Mouse (Mus musculus) Patski (cell line): ENCODE data around the gene Apoc3. TPM values are rescaled to one million over a fixed set of nuclear protein-coding genes. Genes with fewer than 3 reads are reported as not detected.

Experiments used
- ATAC-seq: fragments of 100-300 bp; one replicate; pipeline ENCODE4 v1.8.0; 2021
- CTCF ChIA-PET: fragments of 350-600 bp; sonication (Branson Sonifier 250); formaldehyde crosslinking; loops from one replicate; lab custom pipeline; 2022; ENCODE audit warnings: inconsistent platforms; lab: Charles Lee
- POLR2A ChIA-PET: fragments of 350-600 bp; sonication (Branson Sonifier 250); formaldehyde crosslinking; loops from one replicate; lab custom pipeline; 2022; ENCODE audit warnings: antibody characterized with exemption, inconsistent platforms; lab: Charles Lee
- DNase-seq: peaks from one replicate; pipeline ENCODE4 v3.0.0-alpha.2; 2011; ENCODE audit warnings: low read depth, low spot score
- H3K27me3 ChIP-seq: fragments of 371-371 bp; one replicate; pipeline ENCODE4 v1.5.1; 2021
- CTCF ChIP-seq: fragments of 100-300 bp; IDR thresholded peaks from one replicate; pipeline ENCODE4 v1.5.1; 2021
- in situ Hi-C: fragments of 300-500 bp; cut with MboI; formaldehyde crosslinking; loops from 3 replicates; pipeline ENCODE4 v1.11.1; 2018; ENCODE audit warnings: low pct_unique_long_range_greater_than_20kb, mixed read lengths
- polyA plus RNA-seq: library from polyadenylated mRNA; unstranded; gene quantifications from one replicate; pipeline ENCODE4 v1.2.3, GENCODE M21; 2021

Gene Apoc3
- polyA plus RNA-seq, 1 experiment from 2014 or later: not detected

DNA sequence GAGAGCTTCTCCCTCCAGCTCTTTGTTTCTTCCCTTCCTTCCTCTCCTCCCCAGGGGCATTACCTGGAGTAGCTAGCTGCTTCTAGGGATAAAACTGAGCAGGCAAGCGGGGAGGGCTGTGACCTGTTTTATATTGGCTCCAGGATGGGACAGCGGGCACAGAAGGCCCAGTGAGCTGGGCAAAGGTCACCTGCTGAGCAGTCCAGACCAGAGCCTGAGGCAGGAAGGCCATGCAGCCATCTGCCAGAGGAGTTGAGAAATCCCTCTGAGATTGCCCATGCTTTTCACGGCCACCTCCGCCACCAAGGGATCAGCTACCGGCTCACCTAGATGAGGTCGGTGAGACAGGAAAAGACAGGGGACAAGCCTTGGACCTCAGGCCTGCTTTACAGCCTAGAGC lies 240 bp downstream of the Apoc3 start:
- no peak for TF ChIP-seq CTCF
- ATAC-seq (no peak), DNase-seq (no peak)
- ChIA-PET POLR2A (no interaction called here), CTCF (interaction anchor here (0.7 kb wide), 1 partner anchor 314 kb away, joined by 3 read pairs; no protein-coding TSS in a partner anchor)
- peaks cover 14% of the 10 kb centered on the region for H3K27me3 ChIP-seq
- in situ Hi-C loops: no loop called here

GRCm38 (mm10) chr9:46230450-46230975 lies 4.9 kb downstream of the Apoc3 start:
- ChIA-PET CTCF (interaction anchor here (1.0 to 2.3 kb wide), 9 partner anchors 9 to 266 kb away, joined by 3 to 19 read pairs (median 5); no protein-coding TSS in a partner anchor), POLR2A (interaction anchor here (2.3 kb wide), 1 partner anchor 15 kb away, joined by 12 read pairs; no protein-coding TSS in a partner anchor)
- TF ChIP-seq CTCF: no peak
- in situ Hi-C loops: no loop called here
- no peak for ATAC-seq
- DNase-seq: no peak
- peaks cover 4% of the 10 kb centered on the region for H3K27me3 ChIP-seq

DNA sequence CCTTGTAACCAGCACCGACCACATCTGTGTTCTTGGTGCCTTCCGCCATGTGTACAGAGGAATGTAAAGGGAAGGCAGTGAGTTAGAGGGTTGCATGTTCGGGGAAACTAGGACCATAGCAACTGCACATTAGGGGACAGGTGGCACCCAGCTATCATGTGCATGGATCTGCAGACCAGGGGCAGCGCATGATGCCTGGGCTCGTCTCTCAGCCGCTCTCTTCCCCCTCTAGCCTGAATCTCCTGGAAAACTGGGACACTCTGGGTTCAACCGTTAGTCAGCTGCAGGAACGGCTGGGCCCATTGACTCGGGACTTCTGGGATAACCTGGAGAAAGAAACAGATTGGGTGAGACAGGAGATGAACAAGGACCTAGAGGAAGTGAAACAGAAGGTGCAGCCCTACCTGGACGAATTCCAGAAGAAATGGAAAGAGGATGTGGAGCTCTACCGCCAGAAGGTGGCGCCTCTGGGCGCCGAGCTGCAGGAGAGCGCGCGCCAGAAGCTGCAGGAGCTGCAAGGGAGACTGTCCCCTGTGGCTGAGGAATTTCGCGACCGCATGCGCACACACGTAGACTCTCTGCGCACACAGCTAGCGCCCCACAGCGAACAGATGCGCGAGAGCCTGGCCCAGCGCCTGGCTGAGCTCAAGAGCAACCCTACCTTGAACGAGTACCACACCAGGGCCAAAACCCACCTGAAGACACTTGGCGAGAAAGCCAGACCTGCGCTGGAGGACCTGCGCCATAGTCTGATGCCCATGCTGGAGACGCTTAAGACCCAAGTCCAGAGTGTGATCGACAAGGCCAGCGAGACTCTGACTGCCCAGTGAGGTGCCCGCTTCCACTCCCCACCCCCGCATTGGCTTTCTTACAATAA lies 5.6 kb downstream of the Apoc3 start:
- POLR2A ChIA-PET: interaction anchor here (2.3 kb wide), 1 partner anchor 14 kb away, joined by 12 read pairs; no protein-coding TSS in a partner anchor
- CTCF ChIA-PET: interaction anchor here (0.9 to 2.3 kb wide), 11 partner anchors 9 to 265 kb away, joined by 3 to 19 read pairs (median 4); no protein-coding TSS in a partner anchor
- ATAC-seq (peak; percentile 82), DNase-seq (peak; percentile 25)
- peak; percentile 99 for TF ChIP-seq CTCF
- H3K27me3 ChIP-seq: peaks cover 4% of the 10 kb centered on the region
- in situ Hi-C loops: no loop called here

DNA sequence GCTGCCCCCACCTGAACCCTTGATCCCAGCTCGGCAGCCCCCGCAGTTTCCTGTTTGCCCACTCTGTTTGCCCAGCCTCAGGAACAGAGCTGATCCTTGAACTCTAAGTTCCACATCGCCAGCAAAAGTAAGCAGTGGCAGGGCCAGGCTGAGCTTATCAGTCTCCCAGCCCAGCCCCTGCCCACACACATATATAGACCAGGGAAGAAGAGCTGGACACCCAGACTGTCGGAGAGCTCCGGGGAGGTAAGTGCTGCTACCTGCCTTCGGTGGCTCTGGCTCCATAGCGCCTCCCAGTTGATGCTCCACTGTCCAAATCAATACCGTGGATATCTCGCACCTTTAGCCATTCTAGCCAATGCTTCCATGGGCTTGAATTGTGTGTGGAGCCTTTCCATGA lies 6.9 kb downstream of the Apoc3 start, which contains the start of gene Apoa1:
Gene Apoa1, plus strand, starts transcription at position 90 of the 400 bp plus-strand sequence.
- ChIA-PET POLR2A (interaction anchor here (2.3 kb wide), 1 partner anchor 13 kb away, joined by 12 read pairs; no protein-coding TSS in a partner anchor), CTCF (interaction anchor here (1.3 to 2.3 kb wide), 3 partner anchors 11 to 24 kb away, joined by 3 to 19 read pairs (median 3); no protein-coding TSS in a partner anchor)
- no peak for ATAC-seq
- no peak for DNase-seq
- H3K27me3 ChIP-seq: no peaks in the 10 kb centered on the region
- TF ChIP-seq CTCF: no peak
- in situ Hi-C loops: no loop called here

DNA sequence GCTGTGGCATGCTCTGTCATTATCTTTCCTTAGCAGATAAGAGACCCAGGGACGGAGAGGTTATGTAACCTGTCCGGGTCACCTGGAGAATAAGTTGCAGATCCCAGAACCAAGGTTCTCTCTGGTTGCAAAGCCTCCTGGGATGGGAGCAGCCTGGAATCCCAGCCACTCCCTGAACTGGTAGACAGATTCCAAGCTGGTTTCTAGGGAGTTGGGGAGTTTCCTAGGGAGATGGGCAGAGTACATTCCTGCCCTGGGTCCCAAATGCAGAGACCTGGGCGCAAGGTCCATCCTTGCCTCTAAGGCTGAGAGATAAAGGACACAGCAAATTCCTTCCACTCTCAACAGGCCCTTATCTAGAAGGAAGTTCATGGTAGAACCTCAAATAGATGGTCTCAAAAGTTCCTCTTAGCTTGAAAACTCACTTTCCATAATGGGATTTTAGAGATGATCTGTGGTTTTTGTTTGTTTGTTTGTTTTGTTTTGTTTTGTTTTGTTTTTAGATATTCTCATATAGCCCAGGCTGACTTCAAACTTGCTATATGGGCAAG lies 8.3 kb downstream of the Apoc3 start:
- DNase-seq (no peak), ATAC-seq (no peak)
- POLR2A ChIA-PET: interaction anchor here (1.0 kb wide), 1 partner anchor 10 kb away, joined by 3 read pairs; no protein-coding TSS in a partner anchor
- H3K27me3 ChIP-seq: no peaks in the 10 kb centered on the region
- CTCF ChIA-PET: no interaction called here
- in situ Hi-C loops: no loop called here
- no peak for TF ChIP-seq CTCF

DNA sequence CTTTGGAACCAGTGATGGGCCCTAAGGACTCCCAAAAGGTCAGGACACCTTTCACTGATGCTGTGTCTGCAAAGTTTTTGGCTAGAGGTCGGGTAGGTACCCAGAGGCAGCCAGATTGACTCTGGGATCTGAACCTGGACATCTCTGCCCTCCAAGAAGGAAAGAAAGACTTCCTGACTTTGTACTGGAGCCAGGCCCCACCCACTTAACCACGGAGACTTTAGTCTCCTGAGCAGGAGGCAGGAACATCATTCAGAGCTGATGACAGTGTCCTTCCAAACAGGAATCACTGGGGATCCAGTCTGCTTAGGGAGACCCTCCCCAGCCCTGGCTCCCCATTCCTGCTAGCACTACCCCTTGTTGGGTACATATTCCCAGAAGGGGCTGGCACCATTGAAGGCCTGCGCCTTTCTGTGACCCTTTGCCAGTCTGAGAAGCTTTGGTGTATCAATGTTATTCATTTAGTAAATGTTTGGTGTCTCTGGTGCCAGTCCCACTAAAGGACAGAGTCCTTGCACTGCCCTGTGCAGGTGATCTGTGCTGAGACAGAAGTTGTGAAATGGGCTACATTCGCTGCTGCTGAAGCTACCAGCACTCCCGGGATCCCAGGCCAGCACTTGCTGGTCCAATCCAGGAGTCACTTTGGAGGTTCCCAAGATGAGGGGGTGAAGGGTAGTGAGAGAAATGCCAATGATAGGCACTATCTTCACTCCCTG lies 10.3 kb downstream of the Apoc3 start:
- in situ Hi-C loops: no loop called here
- no peaks in the 10 kb centered on the region for H3K27me3 ChIP-seq
- ChIA-PET POLR2A (no interaction called here), CTCF (no interaction called here)
- no peak for ATAC-seq
- no peak for TF ChIP-seq CTCF
- no peak for DNase-seq

- POLR2A ChIA-PET: no interaction called here
- CTCF ChIA-PET: no interaction called here
- no peak for DNase-seq
- TF ChIP-seq CTCF: no peak
- no peaks in the 10 kb centered on the region for H3K27me3 ChIP-seq
- in situ Hi-C loops: no loop called here
- no peak for ATAC-seq
Measured at GRCm38 (mm10) chr9:46224101-46224500, 11.3 kb downstream of the Apoc3 start.

DNA sequence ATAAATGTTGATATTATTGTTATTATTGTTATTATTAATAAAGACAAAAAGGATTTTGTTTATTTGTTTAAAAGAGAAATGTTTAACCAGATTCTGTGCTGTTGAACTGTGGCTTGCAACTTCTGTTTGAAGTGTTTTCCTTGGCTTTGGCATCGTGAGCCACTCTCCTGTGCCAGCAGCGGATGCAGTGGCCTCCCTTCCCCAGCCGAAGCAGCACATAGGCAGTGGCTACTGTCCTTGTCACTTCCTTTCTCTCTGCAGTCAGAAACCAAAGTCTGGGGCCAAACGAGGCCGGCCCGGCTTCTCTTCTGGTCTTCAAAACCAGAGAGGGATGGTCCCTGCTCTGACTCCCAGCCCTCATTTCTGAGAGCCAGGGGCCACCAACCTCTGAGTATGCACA lies 12.3 kb downstream of the Apoc3 start:
- ATAC-seq (no peak), DNase-seq (no peak)
- ChIA-PET POLR2A (no interaction called here), CTCF (no interaction called here)
- in situ Hi-C loops: no loop called here
- no peak for TF ChIP-seq CTCF
- H3K27me3 ChIP-seq: no peaks in the 10 kb centered on the region

GRCm38 (mm10) chr9:46218176-46218575 lies 17.3 kb downstream of the Apoc3 start:
- CTCF ChIA-PET: interaction anchor here (1.6 kb wide), 1 partner anchor 12 kb away, joined by 3 read pairs; no protein-coding TSS in a partner anchor
- no peak for TF ChIP-seq CTCF
- no peaks in the 10 kb centered on the region for H3K27me3 ChIP-seq
- POLR2A ChIA-PET: no interaction called here
- DNase-seq (no peak), ATAC-seq (no peak)
- in situ Hi-C loops: no loop called here
